Mouse (Mus musculus): ENCODE data around the gene Atp13a4. TPM values are rescaled to one million over a fixed set of nuclear protein-coding genes. Genes with fewer than 3 reads are reported as not detected.
A peak's percentile ranks its signal among the peaks of the same experiment; 100 is the strongest.

Atp13a4 gene
- polyA plus RNA-seq, 1 experiment from 2014 or later, result 2.4 TPM

GRCm38 (mm10) chr16:29560869-29561268 is 16.2 kb upstream of the Atp13a4 start:
- no peak overlapping the region for H3K4me3 ChIP-seq (ENCODE audit: low read depth, low read length)
- no peaks in the 10 kb centered on the region for H3K9me3 ChIP-seq (ENCODE audit: low read length)
- no peak for TF ChIP-seq EP300 (IDR thresholded peaks at IDR 0.05)
- peak; percentile 72 for TF ChIP-seq CTCF (IDR thresholded peaks at IDR 0.05)
- no peaks in the 10 kb centered on the region for H3K4me1 ChIP-seq (ENCODE audit: insufficient read depth, low read depth, low read length)
- DNase-seq (ENCODE audit: low spot score), result peak; percentile 88
- peak overlapping the region; percentile 45 for H3K4me2 ChIP-seq (replicated peaks; ENCODE audit: low read depth, low read length)
- WGBS, result 3% methylated on average over 7 of the region's 7 CpGs
- H3K36me3 ChIP-seq (ENCODE audit: insufficient read depth, low read length), result no peaks in the 10 kb centered on the region
- no peak overlapping the region for H3K27ac ChIP-seq (ENCODE audit: low read length)
- ATAC-seq, result no peak
- no peak overlapping the region for H3K9ac ChIP-seq (replicated peaks; ENCODE audit: low read depth)
- H3K27me3 ChIP-seq (replicated peaks; ENCODE audit: insufficient read depth, low read length), result no peaks in the 10 kb centered on the region

- H3K9me3 ChIP-seq (ENCODE audit: low read length), result no peaks in the 10 kb centered on the region
- H3K4me2 ChIP-seq (replicated peaks; ENCODE audit: low read depth, low read length), result peak overlapping the region; percentile 45
- 0 out of 2 replicates have a peak overlapping the region, but pooled peaks have one; percentile 17 for H3K4me3 ChIP-seq (ENCODE audit: low read depth, low read length)
- no peaks in the 10 kb centered on the region for H3K36me3 ChIP-seq (ENCODE audit: insufficient read depth, low read length)
- ATAC-seq (no peak), DNase-seq (ENCODE audit: low spot score) (no peak)
- TF ChIP-seq EP300 (IDR thresholded peaks at IDR 0.05) (no peak), CTCF (IDR thresholded peaks at IDR 0.05) (no peak)
- H3K4me1 ChIP-seq (ENCODE audit: insufficient read depth, low read depth, low read length), result no peaks in the 10 kb centered on the region
- 24% methylated on average over 10 of the region's 10 CpGs for WGBS
- H3K27me3 ChIP-seq (replicated peaks; ENCODE audit: insufficient read depth, low read length), result no peaks in the 10 kb centered on the region
- H3K9ac ChIP-seq (replicated peaks; ENCODE audit: low read depth), result no peak overlapping the region
- no peak overlapping the region for H3K27ac ChIP-seq (ENCODE audit: low read length)
Observed at GRCm38 (mm10) chr16:29560454-29560853, 15.8 kb upstream of the Atp13a4 start.

DNA sequence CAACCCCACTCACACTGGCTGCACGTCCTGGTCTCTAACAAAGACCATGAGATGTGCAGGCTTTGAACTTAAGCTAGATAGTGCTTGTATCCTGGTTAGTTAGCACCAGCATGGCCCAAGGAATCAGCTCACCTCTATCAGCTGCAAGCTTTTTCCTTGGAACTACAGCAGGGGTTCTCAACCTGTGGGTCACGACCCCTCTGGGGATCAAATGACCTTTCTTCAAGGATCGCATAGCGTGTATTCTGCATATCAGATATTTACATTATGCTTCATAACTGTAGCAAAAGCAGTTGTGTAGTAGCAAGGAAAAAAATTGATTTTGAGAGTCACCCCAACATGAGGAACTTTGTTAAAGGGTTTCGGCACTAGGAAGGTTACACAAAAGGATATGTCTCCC is 15.0 kb upstream of the Atp13a4 start:
- 75% methylated on average over 5 of the region's 5 CpGs for WGBS
- no peak for ATAC-seq
- TF ChIP-seq EP300 (IDR thresholded peaks at IDR 0.05) (no peak), CTCF (IDR thresholded peaks at IDR 0.05) (no peak)
- Histone ChIP-seq H3K27ac (ENCODE audit: low read length) (no peak overlapping the region), H3K36me3 (ENCODE audit: insufficient read depth, low read length) (no peaks in the 10 kb centered on the region), H3K9ac (replicated peaks; ENCODE audit: low read depth) (no peak overlapping the region), H3K4me1 (ENCODE audit: insufficient read depth, low read depth, low read length) (no peaks in the 10 kb centered on the region), H3K27me3 (replicated peaks; ENCODE audit: insufficient read depth, low read length) (no peaks in the 10 kb centered on the region), H3K4me3 (ENCODE audit: low read depth, low read length) (no peak overlapping the region), H3K9me3 (ENCODE audit: low read length) (no peaks in the 10 kb centered on the region), H3K4me2 (replicated peaks; ENCODE audit: low read depth, low read length) (no peak overlapping the region)
- DNase-seq (ENCODE audit: low spot score), result no peak

GRCm38 (mm10) chr16:29541261-29541683 is 3.4 kb downstream of the Atp13a4 start:
- no peaks in the 10 kb centered on the region for H3K36me3 ChIP-seq (ENCODE audit: insufficient read depth, low read length)
- ATAC-seq (no peak), DNase-seq (ENCODE audit: low spot score) (peak; percentile 17)
- H3K4me1 ChIP-seq (ENCODE audit: insufficient read depth, low read depth, low read length), result no peaks in the 10 kb centered on the region
- peak overlapping the region; percentile 19 for H3K4me3 ChIP-seq (ENCODE audit: low read depth, low read length)
- no peak overlapping the region for H3K9ac ChIP-seq (replicated peaks; ENCODE audit: low read depth)
- H3K27ac ChIP-seq (ENCODE audit: low read length), result no peak overlapping the region
- peak overlapping the region; percentile 44 for H3K4me2 ChIP-seq (replicated peaks; ENCODE audit: low read depth, low read length)
- H3K9me3 ChIP-seq (ENCODE audit: low read length), result no peaks in the 10 kb centered on the region
- WGBS, result 61% methylated on average over 11 of the region's 11 CpGs
- TF ChIP-seq EP300 (IDR thresholded peaks at IDR 0.05) (no peak), CTCF (IDR thresholded peaks at IDR 0.05) (no peak)
- H3K27me3 ChIP-seq (replicated peaks; ENCODE audit: insufficient read depth, low read length), result no peaks in the 10 kb centered on the region

DNA sequence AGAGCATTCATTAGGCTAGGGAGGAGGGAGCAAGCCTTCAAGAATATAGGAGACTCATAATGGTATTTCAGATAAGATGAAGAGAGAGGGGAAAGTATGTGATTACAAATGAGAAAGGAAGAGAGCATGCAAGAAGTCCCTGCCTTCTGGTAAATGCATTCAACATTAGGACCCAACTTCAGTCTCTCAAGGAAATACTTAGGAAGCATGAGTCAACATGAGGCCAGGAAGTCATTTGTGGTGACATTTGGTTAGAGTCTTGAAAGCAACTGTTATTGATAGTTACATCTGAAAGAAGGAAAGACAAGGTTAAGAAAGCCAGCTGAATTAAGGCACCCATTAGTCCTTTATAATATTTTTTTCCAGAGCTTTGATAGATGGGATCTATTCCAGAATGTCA is 4.8 kb downstream of the Atp13a4 start:
- no peaks in the 10 kb centered on the region for H3K27me3 ChIP-seq (replicated peaks; ENCODE audit: insufficient read depth, low read length)
- H3K9me3 ChIP-seq (ENCODE audit: low read length), result no peaks in the 10 kb centered on the region
- peak; percentile 56 for DNase-seq (ENCODE audit: low spot score)
- H3K36me3 ChIP-seq (ENCODE audit: insufficient read depth, low read length), result no peaks in the 10 kb centered on the region
- no peak overlapping the region for H3K27ac ChIP-seq (ENCODE audit: low read length)
- no peak for TF ChIP-seq EP300 (IDR thresholded peaks at IDR 0.05)
- no peak for TF ChIP-seq CTCF (IDR thresholded peaks at IDR 0.05)
- no peak overlapping the region for H3K4me2 ChIP-seq (replicated peaks; ENCODE audit: low read depth, low read length)
- H3K4me3 ChIP-seq (ENCODE audit: low read depth, low read length), result no peak overlapping the region
- no peak for ATAC-seq
- H3K9ac ChIP-seq (replicated peaks; ENCODE audit: low read depth), result no peak overlapping the region
- H3K4me1 ChIP-seq (ENCODE audit: insufficient read depth, low read depth, low read length), result no peaks in the 10 kb centered on the region

DNA sequence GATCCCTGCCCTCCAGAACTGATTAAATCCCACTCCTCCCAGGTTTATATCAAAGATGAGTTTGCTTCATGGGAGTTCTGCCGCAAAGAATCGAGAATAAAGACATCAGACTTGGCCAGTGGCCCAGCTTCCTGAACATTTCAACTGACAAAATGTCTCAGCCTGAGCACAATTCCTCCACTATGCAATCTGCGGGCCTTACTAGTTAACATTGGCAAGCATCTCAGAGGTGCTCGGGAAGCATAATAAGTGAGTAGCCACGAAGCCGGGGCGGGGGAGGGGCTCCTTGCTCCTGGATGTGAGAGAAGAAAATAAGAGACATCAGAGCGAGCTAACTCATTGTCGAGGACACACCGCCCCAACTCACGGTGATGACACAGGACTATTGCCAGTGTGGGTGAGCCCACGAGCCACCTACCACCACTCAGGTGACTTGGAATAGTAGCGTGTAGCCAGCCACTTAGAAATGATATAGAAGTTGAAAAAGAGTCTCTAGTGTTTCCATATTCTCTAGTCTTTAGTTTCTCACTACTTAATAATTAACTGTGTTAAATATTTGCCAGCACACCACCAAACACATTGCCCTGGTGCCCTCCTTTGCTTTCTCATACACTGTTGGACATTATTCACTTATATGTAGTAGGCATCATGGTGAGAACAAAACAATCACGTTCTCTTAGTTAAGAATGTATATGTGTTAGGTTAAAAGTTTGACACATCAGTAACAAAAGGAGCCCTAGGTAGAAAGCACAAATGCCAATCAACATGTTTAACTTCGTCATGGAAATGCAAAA is 8.1 kb downstream of the Atp13a4 start:
- Histone ChIP-seq H3K27ac (ENCODE audit: low read length) (no peak overlapping the region), H3K36me3 (ENCODE audit: insufficient read depth, low read length) (no peaks in the 10 kb centered on the region), H3K9ac (replicated peaks; ENCODE audit: low read depth) (no peak overlapping the region), H3K4me1 (ENCODE audit: insufficient read depth, low read depth, low read length) (no peaks in the 10 kb centered on the region), H3K4me3 (ENCODE audit: low read depth, low read length) (no peak overlapping the region), H3K9me3 (ENCODE audit: low read length) (no peaks in the 10 kb centered on the region), H3K4me2 (replicated peaks; ENCODE audit: low read depth, low read length) (no peak overlapping the region), H3K27me3 (replicated peaks; ENCODE audit: insufficient read depth, low read length) (no peaks in the 10 kb centered on the region)
- TF ChIP-seq CTCF (IDR thresholded peaks at IDR 0.05), result no peak
- no peak for TF ChIP-seq EP300 (IDR thresholded peaks at IDR 0.05)
- WGBS, result 55% methylated on average over 15 of the region's 15 CpGs
- no peak for DNase-seq (ENCODE audit: low spot score)
- ATAC-seq, result no peak

All from lung, postnatal 0 days (tissue).